Mouse (Mus musculus): ENCODE measurements around the gene Xlr. TPM values are rescaled to one million over a fixed set of nuclear protein-coding genes. Genes with fewer than 3 reads are reported as not detected.

The Xlr gene
- polyA plus RNA-seq (2014; fragmentation: Illumina TruSeq; extraction: RNeasy Lipid Tissue Mini Kit (QIAGEN cat#74804); ENCODE audit: insufficient read depth, low read depth, low replicate concordance): 8.0 TPM

GRCm38 (mm10) chrX:53797519-53797918 is at the start of gene Xlr:
Xlr (minus strand) TSS chrX:53797706.

GRCm38 (mm10) chrX:53776276-53776675 is 21.2 kb downstream of the Xlr start, which contains the start of gene Zfp36l3:
Zfp36l3 (minus strand) TSS chrX:53776394.

GRCm38 (mm10) chrX:53757736-53758135 is 39.8 kb downstream of the Xlr start, which contains the start of gene 1700013H16Rik:
1700013H16Rik (minus strand) TSS chrX:53757831.

Other genes starting within 250 kb of the Xlr start
- gene Rtl8c, start 189.7 kb downstream of the Xlr start, polyA plus RNA-seq (2014; fragmentation: Illumina TruSeq; extraction: RNeasy Lipid Tissue Mini Kit (QIAGEN cat#74804); ENCODE audit: insufficient read depth, low read depth, low replicate concordance): 21.4 TPM
- not detected for gene Gm14597, start 188.7 kb downstream of the Xlr start, polyA plus RNA-seq (2014; fragmentation: Illumina TruSeq; extraction: RNeasy Lipid Tissue Mini Kit (QIAGEN cat#74804); ENCODE audit: insufficient read depth, low read depth, low replicate concordance)
- gene Rtl8a, start 154.0 kb downstream of the Xlr start, polyA plus RNA-seq (2014; fragmentation: Illumina TruSeq; extraction: RNeasy Lipid Tissue Mini Kit (QIAGEN cat#74804); ENCODE audit: insufficient read depth, low read depth, low replicate concordance): 180 TPM
- 145 TPM for gene Rtl8b, start 127.3 kb downstream of the Xlr start, polyA plus RNA-seq (2014; fragmentation: Illumina TruSeq; extraction: RNeasy Lipid Tissue Mini Kit (QIAGEN cat#74804); ENCODE audit: insufficient read depth, low read depth, low replicate concordance)
- gene 4930502E18Rik, start 72.9 kb downstream of the Xlr start, polyA plus RNA-seq (2014; fragmentation: Illumina TruSeq; extraction: RNeasy Lipid Tissue Mini Kit (QIAGEN cat#74804); ENCODE audit: insufficient read depth, low read depth, low replicate concordance): 0.17 TPM
- not detected for gene 1700013H16Rik, start 39.9 kb downstream of the Xlr start, polyA plus RNA-seq (2014; fragmentation: Illumina TruSeq; extraction: RNeasy Lipid Tissue Mini Kit (QIAGEN cat#74804); ENCODE audit: insufficient read depth, low read depth, low replicate concordance)
- gene Zfp36l3, start 21.3 kb downstream of the Xlr start, polyA plus RNA-seq (2014; fragmentation: Illumina TruSeq; extraction: RNeasy Lipid Tissue Mini Kit (QIAGEN cat#74804); ENCODE audit: insufficient read depth, low read depth, low replicate concordance): not detected